Mouse (Mus musculus) stomach, embryonic 14.5 days (tissue): ENCODE results near the gene Noxa1. TPM values are rescaled to one million over a fixed set of nuclear protein-coding genes. Genes with fewer than 3 reads are reported as not detected.

Source experiments
- ATAC-seq: fragments of 200-750 bp; cut with Nextera tagmentation; 2 replicates; pipeline ENCODE4 v1.8.0; 2017; ENCODE audit warnings: low read depth, moderate TSS enrichment; ENCODE audit not compliant: insufficient number of reproducible peaks, insufficient read depth, low FRiP score
- H3K27ac ChIP-seq: fragments of 300-500 bp; sonication (generic); 2 replicates; pipeline ENCODE4 v1.5.1; 2014; ENCODE audit warnings: mild to moderate bottlenecking, low read length, moderate library complexity, mixed read lengths
- H3K27me3 ChIP-seq: fragments of 300-500 bp; sonication (generic); 2 replicates; pipeline ENCODE4 v1.6.1; 2014; ENCODE audit warnings: low read length, control low read depth, mixed read lengths; ENCODE audit not compliant: control insufficient read depth, insufficient read depth
- H3K36me3 ChIP-seq: fragments of 300-500 bp; sonication (generic); 2 replicates; pipeline ENCODE4 v1.6.1; 2014; ENCODE audit warnings: mild to moderate bottlenecking, control low read depth, low read length, moderate library complexity, mixed read lengths; ENCODE audit not compliant: control insufficient read depth, insufficient read depth
- H3K4me1 ChIP-seq: fragments of 300-500 bp; sonication (generic); 2 replicates; pipeline ENCODE4 v1.6.1; 2014; ENCODE audit warnings: low read length, control low read depth, mixed read lengths; ENCODE audit not compliant: control insufficient read depth, insufficient read depth
- H3K4me2 ChIP-seq: fragments of 300-500 bp; sonication (generic); replicated peaks from 2 replicates; pipeline ENCODE4 v1.6.1; 2014; ENCODE audit warnings: low read depth, low read length, control low read depth
- H3K4me3 ChIP-seq: fragments of 300-500 bp; sonication (generic); 2 replicates; pipeline ENCODE4 v1.5.1; 2014; ENCODE audit warnings: low read depth, low read length, control low read depth
- H3K9ac ChIP-seq: fragments of 300-500 bp; sonication (generic); replicated peaks from 2 replicates; pipeline ENCODE4 v1.6.1; 2014; ENCODE audit warnings: low read depth, mild to moderate bottlenecking, control low read depth, low read length, moderate library complexity, mixed read lengths
- H3K9me3 ChIP-seq: fragments of 300-500 bp; sonication (generic); 2 replicates; pipeline ENCODE4 v1.6.1; 2016; ENCODE audit warnings: low read depth, low read length, control low read depth; ENCODE audit not compliant: control insufficient read depth
- WGBS: fragments of 180-500 bp; shearing (Covaris S2); extraction: QIAGEN DNeasy Blood & Tissue Kit; methylation state at CpG from one replicate; pipeline ENCODE4 v1.1.7; 2014; 5-methylcytosine and 5-hydroxymethylcytosine counted together
- microRNA-seq: library from miRNA; unstranded; fragments of <30 nt; microRNA quantifications from one replicate; pipeline ENCODE4, GENCODE M21; 2016
- polyA plus RNA-seq: library from polyadenylated mRNA; unstranded; fragments of >200 nt; fragmentation: Nextera tagmentation; extraction: Ambion mirVana; gene quantifications from 2 replicates; pipeline ENCODE4 v1.2.1, GENCODE M21; 2014

Gene Noxa1
- polyA plus RNA-seq, 1 experiment from 2014 or later = 2.3 TPM

GRCm38 (mm10) chr2:25051450-25051849 lies 43.5 kb downstream of the Noxa1 start:
- Histone ChIP-seq H3K9me3 (no peaks in the 10 kb centered on the region), H3K27ac (no peak overlapping the region), H3K36me3 (peaks cover 5% of the 10 kb centered on the region; the same call in 1 of the 2 replicates), H3K4me3 (no peak overlapping the region), H3K4me2 (no peak overlapping the region), H3K27me3 (no peaks in the 10 kb centered on the region), H3K9ac (no peak overlapping the region), H3K4me1 (peaks cover 8% of the 10 kb centered on the region)
- no peak for ATAC-seq
- WGBS = 85% methylated on average over 8 of the region's 8 CpGs

GRCm38 (mm10) chr2:25050921-25051320 lies 44.0 kb downstream of the Noxa1 start:
- Histone ChIP-seq H3K27me3 (no peaks in the 10 kb centered on the region), H3K4me1 (peaks cover 8% of the 10 kb centered on the region), H3K27ac (no peak overlapping the region), H3K36me3 (no peaks in the 10 kb centered on the region), H3K9me3 (no peaks in the 10 kb centered on the region), H3K4me3 (no peak overlapping the region), H3K4me2 (no peak overlapping the region), H3K9ac (no peak overlapping the region)
- no peak for ATAC-seq
- WGBS = 84% methylated on average over 7 of the region's 7 CpGs

DNA sequence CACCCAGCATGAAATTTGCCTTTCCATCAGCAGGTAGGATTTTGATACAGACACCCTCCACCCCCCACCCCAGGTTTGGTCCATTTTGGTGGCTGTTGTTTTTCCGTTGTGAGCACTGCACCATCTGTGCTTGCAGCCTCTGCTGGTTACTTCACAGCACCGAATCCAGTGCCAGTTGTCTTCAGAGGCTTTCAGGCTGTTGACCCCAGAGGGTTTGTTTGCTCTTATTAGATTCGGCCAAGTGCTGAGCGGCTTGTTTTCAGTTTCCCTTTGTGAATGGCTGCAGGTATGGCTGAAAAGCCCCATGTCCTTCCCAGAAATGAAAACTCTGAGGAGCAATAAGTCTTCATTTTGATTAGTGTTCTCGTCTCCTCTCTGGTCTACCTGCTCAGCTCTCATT lies 54.9 kb downstream of the Noxa1 start:
- 72% methylated on average over 5 of the region's 5 CpGs for WGBS
- no peaks in the 10 kb centered on the region for H3K27me3 ChIP-seq
- no peak overlapping the region for H3K4me3 ChIP-seq

More for the DNA sequence above, 54.9 kb downstream of the Noxa1 start:
- no peak overlapping the region for H3K4me2 ChIP-seq
- no peak overlapping the region for H3K9ac ChIP-seq
- no peak for ATAC-seq
- H3K4me1 ChIP-seq = no peaks in the 10 kb centered on the region
- no peaks in the 10 kb centered on the region for H3K9me3 ChIP-seq
- H3K27ac ChIP-seq = no peak overlapping the region
- no peaks in the 10 kb centered on the region for H3K36me3 ChIP-seq

Small RNAs within 50 kb of the gene (microRNA-seq; reads per million reads assigned to microRNA genes)
- gene Gm24328 = not detected
- not detected for gene Mir7664

Other genes with a start within 250 kb of the Noxa1 start
- 91.2 and 95.9 TPM in 2 replicates for gene Ehmt1, start 175.5 kb downstream of the Noxa1 start, polyA plus RNA-seq
- gene Arrdc1, start 159.9 kb downstream of the Noxa1 start, polyA plus RNA-seq = 72.4 and 80.5 TPM in 2 replicates
- gene Zmynd19, start 145.4 kb downstream of the Noxa1 start, polyA plus RNA-seq = 6.3 and 8.1 TPM in 2 replicates
- gene Dph7, start 132.7 kb downstream of the Noxa1 start, polyA plus RNA-seq = 25.4 and 28.6 TPM in 2 replicates
- 114 and 129 TPM in 2 replicates for gene Mrpl41, start 120.1 kb downstream of the Noxa1 start, polyA plus RNA-seq
- gene Pnpla7, start 119.1 kb downstream of the Noxa1 start, polyA plus RNA-seq = 5.2 and 6.5 TPM in 2 replicates
- 59.5 and 60.3 TPM in 2 replicates for gene Nsmf, start 40.8 kb downstream of the Noxa1 start, polyA plus RNA-seq
- 0.26 and 0.53 TPM in 2 replicates for gene Entpd8, start 14.8 kb downstream of the Noxa1 start, polyA plus RNA-seq
- gene Nrarp, start 85.6 kb upstream of the Noxa1 start, polyA plus RNA-seq = 8.0 and 8.9 TPM in 2 replicates
- 12.8 and 15.8 TPM in 2 replicates for gene Tor4a, start 101.7 kb upstream of the Noxa1 start, polyA plus RNA-seq
- gene Nelfb, start 116.3 kb upstream of the Noxa1 start, polyA plus RNA-seq = 102 TPM in 2 replicates
- gene Stpg3, start 119.5 kb upstream of the Noxa1 start, polyA plus RNA-seq = not detected in 2 replicates
- gene Fam166a, start 123.6 kb upstream of the Noxa1 start, polyA plus RNA-seq = not detected in 2 replicates
- gene Tubb4b, start 129.6 kb upstream of the Noxa1 start, polyA plus RNA-seq = 512 and 519 TPM in 2 replicates
- gene Slc34a3, start 139.2 kb upstream of the Noxa1 start, polyA plus RNA-seq = 0.14 TPM in 1 of 2 replicates, not detected in the other
- not detected in 2 replicates for gene Rnf224, start 141.6 kb upstream of the Noxa1 start, polyA plus RNA-seq
- gene Rnf208, start 147.1 kb upstream of the Noxa1 start, polyA plus RNA-seq = 10.9 and 11.9 TPM in 2 replicates
- 0.49 and 1.0 TPM in 2 replicates for gene Cysrt1, start 147.3 kb upstream of the Noxa1 start, polyA plus RNA-seq
- gene AL732309.1, start 151.7 kb upstream of the Noxa1 start, polyA plus RNA-seq = 5.9 and 8.5 TPM in 2 replicates
- gene Tmem203, start 160.3 kb upstream of the Noxa1 start, polyA plus RNA-seq = 14.7 and 16.8 TPM in 2 replicates
- 6.2 and 8.5 TPM in 2 replicates for gene Tprn, start 167.5 kb upstream of the Noxa1 start, polyA plus RNA-seq
- 241 and 246 TPM in 2 replicates for gene Ssna1, start 177.3 kb upstream of the Noxa1 start, polyA plus RNA-seq
- gene Anapc2, start 177.3 kb upstream of the Noxa1 start, polyA plus RNA-seq = 108 and 116 TPM in 2 replicates
- gene Tmem210, start 193.0 kb upstream of the Noxa1 start, polyA plus RNA-seq = not detected in 2 replicates
- gene Lrrc26, start 194.8 kb upstream of the Noxa1 start, polyA plus RNA-seq = 1.9 and 3.4 TPM in 2 replicates
- 1.8 and 3.2 TPM in 2 replicates for gene Grin1, start 224.0 kb upstream of the Noxa1 start, polyA plus RNA-seq
- 98.7 and 111 TPM in 2 replicates for gene Man1b1, start 237.2 kb upstream of the Noxa1 start, polyA plus RNA-seq